14 mouse cellular contexts compared by ENCODE assay signal in genomic region chr10:19309681-19310395, GRCm38 (mm10). TPM values are rescaled to one million over a fixed set of nuclear protein-coding genes. Genes with fewer than 3 reads are reported as not detected.
DNase-seq lines count a peak whose midpoint lies in the region; ATAC-seq lines count a peak whose summit lies in the region.
"Had no signal": no experiment of that assay in that cellular context is flagged by ENCODE, and none has a peak within 500 bp of the region (broad histone marks: within the 10 kb centered on the region; RNA-seq: fewer than 3 reads in every experiment).

No protein-coding gene starts in this region.

- no peak overlapping the region for H3K4me2 ChIP-seq in embryonic facial prominence, embryonic 14.5 days (ENCODE audit: low read depth, low read length)
- peak overlapping the region; percentile 25; the same call in 1 of the 2 replicates for H3K4me2 ChIP-seq in hindbrain, embryonic 14.5 days (replicated peaks)
- H3K4me2 ChIP-seq: liver, embryonic 13.5 days had no signal

- H3K4me3 ChIP-seq in embryonic facial prominence, embryonic 14.5 days (ENCODE audit: low read depth, low read length): no peak overlapping the region
- no peak overlapping the region for H3K4me3 ChIP-seq in hindbrain, embryonic 14.5 days (replicated peaks; ENCODE audit: low read length)
- H3K4me3 ChIP-seq: liver, embryonic 13.5 days had no signal

- H3K9ac ChIP-seq in embryonic facial prominence, embryonic 14.5 days (ENCODE audit: low read depth, low read length): no peak overlapping the region
- H3K9ac ChIP-seq in hindbrain, embryonic 14.5 days: no peak overlapping the region
- H3K9ac ChIP-seq: liver, embryonic 13.5 days had no signal

- peak; percentile 70; the same call in 1 of the 2 replicates for ATAC-seq in embryonic facial prominence, embryonic 14.5 days (ENCODE audit: low read depth)
- ATAC-seq in hindbrain, embryonic 14.5 days (ENCODE audit: low FRiP score): peak; percentile 95

- no peak overlapping the region for H3K27ac ChIP-seq in embryonic facial prominence, embryonic 14.5 days (replicated peaks; ENCODE audit: low read depth, low read length)
- no peak overlapping the region for H3K27ac ChIP-seq in hindbrain, embryonic 14.5 days
- H3K27ac ChIP-seq: liver, embryonic 13.5 days had no signal

- no peaks in the 10 kb centered on the region for H3K9me3 ChIP-seq in embryonic facial prominence, embryonic 14.5 days (ENCODE audit: control insufficient read depth, low read length)
- H3K9me3 ChIP-seq in hindbrain, embryonic 14.5 days (ENCODE audit: control insufficient read depth, low read length): no peaks in the 10 kb centered on the region
- H3K9me3 ChIP-seq: liver, embryonic 13.5 days had no signal

- WGBS in embryonic facial prominence, embryonic 14.5 days: 31% methylated on average over 5 of the region's 5 CpGs
- WGBS in hindbrain, embryonic 14.5 days: 10% methylated on average over 5 of the region's 5 CpGs

- DNase-seq in brain, embryonic 18.5 days (ENCODE audit: low read depth, low spot score): peak; percentile 12
- DNase-seq in embryonic facial prominence, embryonic 14.5 days (ENCODE audit: low spot score): peak; percentile 41
- DNase-seq in hindbrain, embryonic 14.5 days (ENCODE audit: low spot score): peak; percentile 55
- DNase-seq in neural tube, embryonic 10.5 days (ENCODE audit: extremely low spot score, low spot score): peak; percentile 26
- no peak for DNase-seq in lung, postnatal 10 days
- DNase-seq in adrenal gland, adult 2 months: no peak
- no peak for DNase-seq in ovary, postnatal 36 days (ENCODE audit: low spot score)
- no peak for DNase-seq in thymus, postnatal 10 days (ENCODE audit: low spot score in 2 of 2)
- DNase-seq: kidney, postnatal 25 days; liver, embryonic 13.5 days had no signal

- no peaks in the 10 kb centered on the region for H3K4me1 ChIP-seq in embryonic facial prominence, embryonic 14.5 days (ENCODE audit: control insufficient read depth, insufficient read depth, low read length)
- no peaks in the 10 kb centered on the region; the same call in 1 of the 2 replicates for H3K4me1 ChIP-seq in hindbrain, embryonic 14.5 days (replicated peaks; ENCODE audit: control insufficient read depth, insufficient read depth, low read length)
- H3K4me1 ChIP-seq: liver, embryonic 13.5 days had no signal

- no peaks in the 10 kb centered on the region for H3K27me3 ChIP-seq in embryonic facial prominence, embryonic 14.5 days (replicated peaks; ENCODE audit: control insufficient read depth, insufficient read depth, low read length)
- peaks cover 31% of the 10 kb centered on the region for H3K27me3 ChIP-seq in hindbrain, embryonic 14.5 days (ENCODE audit: control insufficient read depth, insufficient read depth, low read length)
- H3K27me3 ChIP-seq: liver, embryonic 13.5 days had no signal

- no peaks in the 10 kb centered on the region for H3K36me3 ChIP-seq in embryonic facial prominence, embryonic 14.5 days (ENCODE audit: control insufficient read depth, insufficient read depth, low read length)
- no peaks in the 10 kb centered on the region for H3K36me3 ChIP-seq in hindbrain, embryonic 14.5 days (replicated peaks; ENCODE audit: control insufficient read depth, insufficient read depth)
- H3K36me3 ChIP-seq: liver, embryonic 13.5 days had no signal

RNA-seq across cellular contexts. Expression of gene Olig3, which starts 46.5 kb away (rescaled TPM):
- polyA plus RNA-seq in embryonic facial prominence, embryonic 14.5 days (2014; fragmentation: Nextera tagmentation; extraction: Ambion mirVana): 0.13 TPM in 1 of 2 replicates, not detected in the other
- 9.2 and 11.1 TPM in 2 replicates for polyA plus RNA-seq in hindbrain, embryonic 14.5 days (2014; fragmentation: Nextera tagmentation; extraction: Ambion mirVana)
- not detected for total RNA-seq in adrenal gland, adult 2 months (2021)
- polyA plus RNA-seq in adrenal gland, adult 2 months (2012; rRNA removed): not detected in 2 replicates
- total RNA-seq: left cerebral cortex, adult 18-20 months; megakaryocyte progenitor cell, adult 5-6 weeks had no signal
- polyA plus RNA-seq: cortical plate, adult 2 months; frontal cortex, adult 2 months; liver, embryonic 13.5 days had no signal

Comparison
In these comparisons a context has a peak if more than half of its experiments do, and no peak if none do; other contexts are left out.
1. DNase-seq: peak in brain, embryonic 18.5 days (single experiment), embryonic facial prominence, embryonic 14.5 days (single experiment), hindbrain, embryonic 14.5 days (single experiment) and neural tube, embryonic 10.5 days (single experiment); none in lung, postnatal 10 days (single experiment), adrenal gland, adult 2 months (single experiment), ovary, postnatal 36 days (single experiment) and thymus, postnatal 10 days (0 of 2).